Mouse (Mus musculus) neural tube, embryonic 13.5 days (tissue): ENCODE measurements around the gene Map2k5. TPM values are rescaled to one million over a fixed set of nuclear protein-coding genes. Genes with fewer than 3 reads are reported as not detected.

Experiments used
- ATAC-seq: fragments of 200-750 bp; cut with Nextera tagmentation; 2 replicates; pipeline ENCODE4 v1.8.0; 2017; ENCODE audit warnings: low read depth, mild to moderate bottlenecking, moderate TSS enrichment, moderate library complexity
- H3K27ac ChIP-seq: fragments of 300-500 bp; sonication (generic); replicated peaks from 2 replicates; pipeline ENCODE4 v1.5.1; 2015; ENCODE audit warnings: moderate library complexity, mild to moderate bottlenecking, inconsistent platforms
- H3K27me3 ChIP-seq: fragments of 300-500 bp; sonication (generic); 2 replicates; pipeline ENCODE4 v1.6.1; 2015; ENCODE audit warnings: mild to moderate bottlenecking, inconsistent platforms
- H3K36me3 ChIP-seq: fragments of 300-500 bp; sonication (generic); 2 replicates; pipeline ENCODE4 v1.6.1; 2015; ENCODE audit warnings: mild to moderate bottlenecking, inconsistent platforms
- H3K4me1 ChIP-seq: fragments of 300-500 bp; sonication (generic); replicated peaks from 2 replicates; pipeline ENCODE4 v1.6.1; 2015; ENCODE audit warnings: inconsistent platforms
- H3K4me2 ChIP-seq: fragments of 300-500 bp; sonication (generic); 2 replicates; pipeline ENCODE4 v1.6.1; 2015; ENCODE audit warnings: inconsistent platforms, mild to moderate bottlenecking, moderate library complexity
- H3K4me3 ChIP-seq: fragments of 300-500 bp; sonication (generic); 2 replicates; pipeline ENCODE4 v1.5.1; 2015; ENCODE audit warnings: mild to moderate bottlenecking, inconsistent platforms
- H3K9ac ChIP-seq: fragments of 300-500 bp; sonication (generic); 2 replicates; pipeline ENCODE4 v1.6.1; 2015; ENCODE audit warnings: moderate library complexity, mild to moderate bottlenecking, inconsistent platforms
- H3K9me3 ChIP-seq: fragments of 300-500 bp; sonication (generic); 2 replicates; pipeline ENCODE4 v1.6.1; 2016; ENCODE audit warnings: inconsistent platforms
- WGBS: fragments of 180-500 bp; shearing (Covaris S2); methylation state at CpG from one replicate; pipeline ENCODE4 v1.1.7; 2015; 5-methylcytosine and 5-hydroxymethylcytosine counted together
- polyA plus RNA-seq: library from polyadenylated mRNA; unstranded; fragments of >200 nt; fragmentation: Nextera tagmentation; extraction: Ambion mirVana; gene quantifications from 2 replicates; pipeline ENCODE4 v1.2.1, GENCODE M21; 2015

The Map2k5 gene
- polyA plus RNA-seq, 1 experiment from 2014 or later, result 40.0 TPM

- peaks cover 70% of the 10 kb centered on the region for H3K4me1 ChIP-seq
- H3K4me3 ChIP-seq, result peak overlapping the region; percentile 51
- peak overlapping the region; percentile 93 for H3K27ac ChIP-seq
- 1% methylated on average over 27 of the region's 27 CpGs for WGBS
- H3K9me3 ChIP-seq, result no peaks in the 10 kb centered on the region
- no peaks in the 10 kb centered on the region for H3K36me3 ChIP-seq
- H3K9ac ChIP-seq, result peak overlapping the region; percentile 74
- ATAC-seq, result no peak
- H3K27me3 ChIP-seq, result peaks cover 96% of the 10 kb centered on the region
- H3K4me2 ChIP-seq, result peak overlapping the region; percentile 61
These were observed 227.5 kb downstream of the Map2k5 start for GRCm38 (mm10) chr9:63150086-63150800.

- Histone ChIP-seq H3K27me3 (peaks cover 98% of the 10 kb centered on the region), H3K36me3 (no peaks in the 10 kb centered on the region), H3K4me2 (peak overlapping the region; percentile 61), H3K9me3 (no peaks in the 10 kb centered on the region), H3K4me3 (peak overlapping the region; percentile 51), H3K27ac (peak overlapping the region; percentile 93), H3K4me1 (peaks cover 77% of the 10 kb centered on the region), H3K9ac (peak overlapping the region; percentile 74)
- 2% methylated on average over 20 of the region's 20 CpGs for WGBS
- no peak for ATAC-seq
These were observed 228.3 kb downstream of the Map2k5 start for GRCm38 (mm10) chr9:63149372-63149766.

- ATAC-seq, result no peak
These were observed 229.0 kb downstream of the Map2k5 start, which contains the start of gene Skor1 for GRCm38 (mm10) chr9:63148410-63149371. Gene Skor1 (minus strand): TSS chr9:63148961.

GRCm38 (mm10) chr9:63147786-63148409 is 229.8 kb downstream of the Map2k5 start:
- WGBS, result under 1% methylated on average over 14 of the region's 14 CpGs
- peaks cover 89% of the 10 kb centered on the region for H3K4me1 ChIP-seq
- H3K27ac ChIP-seq, result peak overlapping the region; percentile 93
- peaks cover 99% of the 10 kb centered on the region for H3K27me3 ChIP-seq
- H3K4me2 ChIP-seq, result peak overlapping the region; percentile 61
- no peaks in the 10 kb centered on the region for H3K9me3 ChIP-seq
- H3K36me3 ChIP-seq, result no peaks in the 10 kb centered on the region
- peak overlapping the region; percentile 51 for H3K4me3 ChIP-seq
- H3K9ac ChIP-seq, result peak overlapping the region; percentile 74
- ATAC-seq, result no peak

More at GRCm38 (mm10) chr9:63148410-63149371, 229.0 kb downstream of the Map2k5 start, which contains the start of gene Skor1:
- H3K27me3 ChIP-seq, result peaks cover 99% of the 10 kb centered on the region
- peak within 1 kb of the TSS; percentile 93 for H3K27ac ChIP-seq
- under 1% methylated on average over 99 of the region's 108 CpGs for WGBS
- peak within 1 kb of the TSS; percentile 51 for H3K4me3 ChIP-seq
- H3K36me3 ChIP-seq, result no peaks in the 10 kb centered on the region
- peaks cover 82% of the 10 kb centered on the region for H3K4me1 ChIP-seq
- no peaks in the 10 kb centered on the region for H3K9me3 ChIP-seq
- peak within 1 kb of the TSS; percentile 61 for H3K4me2 ChIP-seq
- H3K9ac ChIP-seq, result peak within 1 kb of the TSS; percentile 74

DNA sequence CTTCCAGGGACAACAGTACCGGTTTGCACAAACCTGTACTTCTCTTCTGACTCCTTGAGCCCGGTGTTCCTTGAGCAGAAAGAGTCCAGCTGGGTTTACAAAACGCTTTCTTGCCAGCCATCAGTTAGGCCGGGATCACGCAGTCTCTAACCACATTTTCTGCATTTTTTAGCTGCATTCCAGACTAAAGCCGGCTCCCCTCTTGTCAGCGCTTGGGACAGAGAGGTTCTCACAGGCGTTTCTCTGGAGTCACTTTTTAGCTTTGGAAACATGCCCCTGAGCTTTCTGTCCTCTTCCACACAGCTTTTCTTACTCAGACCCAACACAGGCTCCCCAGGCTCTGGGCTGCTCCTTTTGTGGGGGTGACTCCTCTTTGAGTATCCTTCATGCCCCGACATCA is 230.4 kb downstream of the Map2k5 start:
- H3K27me3 ChIP-seq, result peaks cover 99% of the 10 kb centered on the region
- peak overlapping the region; percentile 61 for H3K4me2 ChIP-seq
- peaks cover 89% of the 10 kb centered on the region for H3K4me1 ChIP-seq
- 0% methylated on average over 9 of the region's 9 CpGs for WGBS
- H3K9me3 ChIP-seq, result no peaks in the 10 kb centered on the region
- H3K4me3 ChIP-seq, result peak overlapping the region; percentile 51
- no peaks in the 10 kb centered on the region for H3K36me3 ChIP-seq
- peak overlapping the region; percentile 74 for H3K9ac ChIP-seq
- H3K27ac ChIP-seq, result peak overlapping the region; percentile 93
- no peak for ATAC-seq

GRCm38 (mm10) chr9:63146856-63147274 is 230.8 kb downstream of the Map2k5 start:
- peaks cover 99% of the 10 kb centered on the region for H3K27me3 ChIP-seq
- under 1% methylated on average over 20 of the region's 20 CpGs for WGBS
- no peaks in the 10 kb centered on the region for H3K36me3 ChIP-seq
- peak overlapping the region; percentile 51 for H3K4me3 ChIP-seq
- H3K9ac ChIP-seq, result peak overlapping the region; percentile 74
- peaks cover 91% of the 10 kb centered on the region for H3K4me1 ChIP-seq
- H3K4me2 ChIP-seq, result peak overlapping the region; percentile 61
- H3K9me3 ChIP-seq, result no peaks in the 10 kb centered on the region
- peak overlapping the region; percentile 93 for H3K27ac ChIP-seq
- peak; percentile 12; the same call in 1 of the 2 replicates for ATAC-seq

DNA sequence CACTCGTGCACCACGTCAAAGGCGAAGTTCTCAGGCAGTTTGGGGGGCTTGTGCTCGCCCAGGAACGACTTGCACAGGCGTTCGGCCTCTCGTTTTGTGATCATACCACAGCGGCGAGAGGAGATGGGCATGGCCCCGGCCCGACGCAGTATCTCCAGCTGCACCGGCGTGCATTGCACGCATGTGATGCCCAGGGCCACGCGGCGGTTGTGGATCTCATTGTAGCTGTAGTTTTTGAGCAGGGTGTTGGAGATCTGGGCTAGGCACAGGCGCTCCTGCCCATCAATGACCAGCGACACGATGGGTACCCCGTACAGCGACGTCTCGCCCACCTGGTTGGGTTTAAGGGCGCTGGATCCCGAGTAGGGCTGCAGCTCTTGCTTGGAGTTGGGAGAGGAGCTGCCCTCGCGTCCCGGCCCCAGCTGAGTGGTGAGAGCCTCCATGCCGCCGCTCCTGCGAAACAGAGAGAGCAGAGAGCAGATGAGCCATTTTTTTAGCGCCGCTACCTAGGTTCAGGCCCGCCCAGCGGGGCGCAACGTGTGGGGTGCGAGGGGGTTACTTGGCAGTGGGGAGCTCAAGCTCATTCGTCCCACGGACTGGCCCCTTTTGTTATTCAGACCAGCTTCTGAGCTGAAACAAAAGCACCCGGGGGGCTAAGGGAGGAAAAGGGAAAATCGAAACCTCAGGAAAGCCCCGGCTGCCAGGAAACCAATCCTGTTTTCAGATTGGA is 231.4 kb downstream of the Map2k5 start:
- 1% methylated on average over 46 of the region's 46 CpGs for WGBS
- H3K27ac ChIP-seq, result peak overlapping the region; percentile 93
- H3K4me3 ChIP-seq, result peak overlapping the region; percentile 51
- peaks cover 99% of the 10 kb centered on the region for H3K27me3 ChIP-seq
- peak overlapping the region; percentile 61 for H3K4me2 ChIP-seq
- 0 out of 2 replicates have a peak, but pooled peaks have one; percentile 4 for ATAC-seq
- H3K9ac ChIP-seq, result peak overlapping the region; percentile 74
- no peaks in the 10 kb centered on the region for H3K36me3 ChIP-seq
- H3K4me1 ChIP-seq, result peaks cover 92% of the 10 kb centered on the region
- H3K9me3 ChIP-seq, result no peaks in the 10 kb centered on the region

GRCm38 (mm10) chr9:63145249-63146125 is 232.2 kb downstream of the Map2k5 start:
- H3K27me3 ChIP-seq, result peaks cover 99% of the 10 kb centered on the region
- peak overlapping the region; percentile 93 for H3K27ac ChIP-seq
- peak overlapping the region; percentile 61 for H3K4me2 ChIP-seq
- ATAC-seq, result no peak
- whole genome bisulfite sequencing, result 1% methylated on average over 73 of the region's 73 CpGs
- no peaks in the 10 kb centered on the region for H3K9me3 ChIP-seq
- peak overlapping the region; percentile 51 for H3K4me3 ChIP-seq
- H3K36me3 ChIP-seq, result no peaks in the 10 kb centered on the region
- peak overlapping the region; percentile 74 for H3K9ac ChIP-seq
- H3K4me1 ChIP-seq, result peaks cover 89% of the 10 kb centered on the region

GRCm38 (mm10) chr9:63144502-63145248 is 233.0 kb downstream of the Map2k5 start:
- Histone ChIP-seq H3K27me3 (peaks cover 99% of the 10 kb centered on the region), H3K4me1 (peaks cover 89% of the 10 kb centered on the region), H3K4me2 (peak overlapping the region; percentile 61), H3K9me3 (no peaks in the 10 kb centered on the region), H3K4me3 (peak overlapping the region; percentile 51), H3K9ac (peak overlapping the region; percentile 74), H3K36me3 (no peaks in the 10 kb centered on the region), H3K27ac (peak overlapping the region; percentile 93)
- under 1% methylated on average over 80 of the region's 80 CpGs for WGBS
- no peak for ATAC-seq
